Mouse (Mus musculus) CH12.LX (cell line): ENCODE measurements around the gene P3h2. TPM values are rescaled to one million over a fixed set of nuclear protein-coding genes. Genes with fewer than 3 reads are reported as not detected.

Source experiments
- DNase-seq: peaks from one replicate; pipeline ENCODE4 v3.0.0-alpha.2; 2013; ENCODE audit errors: extremely low read depth
- H3K27ac ChIP-seq: 2 replicates; pipeline ENCODE4 v1.5.1; 2012; ENCODE audit warnings: low read depth, mild to moderate bottlenecking, control low read depth, moderate library complexity; ENCODE audit not compliant: insufficient read depth
- H3K27me3 ChIP-seq: replicated peaks from 2 replicates; pipeline ENCODE3; 2012; ENCODE audit warnings: inconsistent platforms
- H3K36me3 ChIP-seq, 2 experiments: replicated peaks in 1 of 2; 2 replicates each; pipeline versions ENCODE3 to v1.6.1; 2012; ENCODE audit warnings: inconsistent platforms in 1 of 2, low read length in 1 of 2, mild to moderate bottlenecking in 1 of 2, mixed read lengths in 1 of 2, moderate library complexity in 1 of 2; ENCODE audit not compliant: control insufficient read depth in 1 of 2, insufficient read depth in 1 of 2
- H3K4me1 ChIP-seq, 2 experiments: 2 replicates each; pipeline ENCODE4 v1.6.1; 2012; ENCODE audit warnings: inconsistent platforms in 1 of 2, moderate library complexity in 1 of 2; ENCODE audit not compliant: insufficient read depth in 2 of 2, control insufficient read depth in 1 of 2
- H3K4me2 ChIP-seq: 2 replicates; pipeline ENCODE4 v1.6.1; 2012; ENCODE audit warnings: low read depth, mild to moderate bottlenecking, control low read depth; ENCODE audit not compliant: poor library complexity, insufficient read depth, severe bottlenecking
- H3K4me3 ChIP-seq, 3 experiments: fragments of 150-350 bp in 1 of 3; sonication (generic) in 1 of 3; replicated peaks in 1 of 3; 2 replicates each; pipeline versions ENCODE3 to v1.5.1; 2011 to 2012; ENCODE audit warnings: low read depth in 2 of 3, low read length in 2 of 3, mild to moderate bottlenecking in 2 of 3, moderate library complexity in 2 of 3, control low read depth in 1 of 3, improper control_type of control experiment in 1 of 3, inconsistent platforms in 1 of 3, mixed read lengths in 1 of 3; ENCODE audit not compliant: poor library complexity in 1 of 3
- H3K79me2 ChIP-seq: replicated peaks from 2 replicates; pipeline ENCODE4 v1.6.1; 2012; ENCODE audit warnings: mild to moderate bottlenecking, moderate library complexity; ENCODE audit not compliant: control insufficient read depth, poor library complexity, insufficient read depth, severe bottlenecking; ENCODE audit errors: extremely low read depth
- H3K9ac ChIP-seq: 2 replicates; pipeline ENCODE4 v1.6.1; 2012; ENCODE audit warnings: low read depth, mild to moderate bottlenecking, control low read depth, moderate library complexity; ENCODE audit not compliant: insufficient read depth
- H3K9me3 ChIP-seq: replicated peaks from 2 replicates; pipeline ENCODE3; 2012; ENCODE audit warnings: low read length, inconsistent platforms, mixed read lengths
- BHLHE40 ChIP-seq: IDR thresholded peaks from 2 replicates; pipeline ENCODE4 v1.6.1; 2011; ENCODE audit warnings: mild to moderate bottlenecking, low read depth, low read length, improper control_type of control experiment
- CHD2 ChIP-seq: IDR thresholded peaks from 2 replicates; pipeline ENCODE4 v1.6.1; 2011; ENCODE audit warnings: low read length, improper control_type of control experiment
- CTCF ChIP-seq, 2 experiments: IDR thresholded peaks in 1 of 2; conservative IDR thresholded peaks in 1 of 2; 2 replicates each; pipeline ENCODE4 v1.5.1; 2011 to 2012; ENCODE audit warnings: low read depth in 2 of 2, low read length in 2 of 2, improper control_type of control experiment in 1 of 2, inconsistent platforms in 1 of 2, mild to moderate bottlenecking in 1 of 2, moderate library complexity in 1 of 2
- E2F4 ChIP-seq: IDR thresholded peaks from 2 replicates; pipeline ENCODE4 v1.6.1; 2011; ENCODE audit warnings: low read depth, low read length, improper control_type of control experiment; ENCODE audit not compliant: insufficient replicate concordance
- ELF1 ChIP-seq: IDR thresholded peaks from 2 replicates; pipeline ENCODE4 v1.6.1; 2014; ENCODE audit warnings: low read depth, mild to moderate bottlenecking, inconsistent platforms, low read length, improper control_type of control experiment
- GABPA ChIP-seq: IDR thresholded peaks from 2 replicates; pipeline ENCODE4 v1.6.1; 2012; ENCODE audit warnings: low read depth, low read length, improper control_type of control experiment, inconsistent platforms; ENCODE audit not compliant: insufficient replicate concordance
- JUND ChIP-seq: conservative IDR thresholded peaks from 2 replicates; pipeline ENCODE4 v1.6.1; 2011; ENCODE audit warnings: low read depth, low read length, improper control_type of control experiment
- MAFK ChIP-seq: IDR thresholded peaks from 2 replicates; pipeline ENCODE4 v1.6.1; 2011; ENCODE audit warnings: low read length, improper control_type of control experiment; ENCODE audit not compliant: insufficient replicate concordance
- MAX ChIP-seq: IDR thresholded peaks from 2 replicates; pipeline ENCODE4 v1.6.1; 2011; ENCODE audit warnings: low read length, improper control_type of control experiment
- MAZ ChIP-seq: IDR thresholded peaks from 2 replicates; pipeline ENCODE4 v1.6.1; 2012; ENCODE audit warnings: low read depth, mild to moderate bottlenecking, inconsistent platforms, low read length, improper control_type of control experiment, moderate library complexity
- MEF2A ChIP-seq: IDR thresholded peaks from 2 replicates; pipeline ENCODE4 v1.6.1; 2014; ENCODE audit warnings: low read depth, mild to moderate bottlenecking, inconsistent platforms, low read length, improper control_type of control experiment, borderline replicate concordance
- NRF1 ChIP-seq: IDR thresholded peaks from 2 replicates; pipeline ENCODE4 v1.6.1; 2014; ENCODE audit warnings: low read depth, mild to moderate bottlenecking, inconsistent platforms, low read length, improper control_type of control experiment, moderate library complexity
- PAX5 ChIP-seq: IDR thresholded peaks from 2 replicates; pipeline ENCODE4 v1.6.1; 2012; ENCODE audit warnings: low read length, inconsistent platforms, mixed read lengths
- POLR2AphosphoS2 ChIP-seq: IDR thresholded peaks from 2 replicates; pipeline ENCODE4 v1.6.1; 2011; ENCODE audit warnings: low read depth, low read length, improper control_type of control experiment
- SMC3 ChIP-seq: IDR thresholded peaks from 2 replicates; pipeline ENCODE4 v1.6.1; 2011; ENCODE audit warnings: low read depth, low read length, improper control_type of control experiment
- USF2 ChIP-seq: conservative IDR thresholded peaks from 2 replicates; pipeline ENCODE4 v1.6.1; 2011; ENCODE audit warnings: low read depth, low read length, improper control_type of control experiment
- ZC3H11A ChIP-seq: IDR thresholded peaks from 2 replicates; pipeline ENCODE4 v1.6.1; 2012; ENCODE audit warnings: low read depth, mild to moderate bottlenecking, inconsistent platforms, low read length, improper control_type of control experiment
- ZKSCAN1 ChIP-seq: IDR thresholded peaks from 2 replicates; pipeline ENCODE4 v1.6.1; 2012; ENCODE audit warnings: low read depth, inconsistent platforms, low read length, improper control_type of control experiment, borderline replicate concordance
- ZMIZ1 ChIP-seq: IDR thresholded peaks from 2 replicates; pipeline ENCODE4 v1.6.1; 2012; ENCODE audit warnings: low read depth, mild to moderate bottlenecking, inconsistent platforms, low read length, improper control_type of control experiment
- dilution Hi-C: fragments of 300-500 bp; cut with MboI; formaldehyde crosslinking; loops from 2 replicates; pipeline ENCODE4 v1.14.3; 2020; ENCODE audit warnings: low sequenced_read_pairs; ENCODE audit not compliant: extremely low pct_unique_long_range_greater_than_20kb, extremely low pct_ligation_motif_present
- in situ Hi-C: fragments of 300-500 bp; cut with MboI; formaldehyde crosslinking; loops from 3 replicates; pipeline ENCODE4 v1.14.3; 2019; ENCODE audit warnings: low sequenced_read_pairs, low pct_ligation_motif_present, low pct_unique_long_range_greater_than_20kb, mixed read lengths
- polyA plus RNA-seq: library from polyadenylated mRNA; unstranded; fragments of >175 nt; gene quantifications from 2 replicates; pipeline ENCODE4 v1.2.1, GENCODE M21; 2012; ENCODE audit warnings: low read depth; ENCODE audit not compliant: insufficient read length
- total RNA-seq, 2 experiments: library from RNA; depleted of rRNA; stranded (reverse); fragments of 300-350 nt in 1 of 2; fragments of >200 nt in 1 of 2; gene quantifications; 2 replicates each; pipeline ENCODE4 v1.2.3; 2012 to 2014

P3h2 gene
- total RNA-seq (2012; rRNA removed) (0.08 and 0.17 TPM in 2 replicates), total RNA-seq (2014; rRNA removed) (0.27 and 0.45 TPM in 2 replicates), polyA plus RNA-seq (0.73 and 0.89 TPM in 2 replicates)

- DNase-seq, result no peak
- Histone ChIP-seq H3K9ac (no peak within 1 kb of the TSS), H3K27ac (no peak within 1 kb of the TSS)
These were observed at the start of gene P3h2 for GRCm38 (mm10) chr16:26105115-26105974. Gene P3h2 (minus strand): TSS chr16:26105784.

GRCm38 (mm10) chr16:26152258-26152657, 46.7 kb upstream of the P3h2 start:
- no peak for DNase-seq
- no peak overlapping the region for H3K9ac ChIP-seq
- no peaks in the 10 kb centered on the region for H3K36me3 ChIP-seq
- no peak overlapping the region for H3K4me2 ChIP-seq
- dilution Hi-C loops (no loop called here), in situ Hi-C loops (no loop called here)
- no peaks in the 10 kb centered on the region for H3K4me1 ChIP-seq
- TF ChIP-seq CTCF (conservative IDR thresholded peaks at IDR 0.05 in 1 of 2, IDR thresholded peaks at IDR 0.05 in 1 of 2; ENCODE audit: low read depth in 2 of 2, low read length in 2 of 2), result no peak
- no peak for TF ChIP-seq MEF2A
- TF ChIP-seq NRF1, result no peak
- no peak for TF ChIP-seq ZKSCAN1
- no peak for TF ChIP-seq POLR2AphosphoS2
- TF ChIP-seq JUND, result no peak
- no peak for TF ChIP-seq GABPA
- TF ChIP-seq ZC3H11A, result no peak
- no peak for TF ChIP-seq SMC3
- TF ChIP-seq E2F4, result no peak
- TF ChIP-seq MAX, result no peak
- no peak for TF ChIP-seq BHLHE40
- H3K27me3 ChIP-seq, result no peaks in the 10 kb centered on the region
- H3K27ac ChIP-seq, result no peak overlapping the region
- no peak overlapping the region for H3K4me3 ChIP-seq
- no peaks in the 10 kb centered on the region for H3K79me2 ChIP-seq
- H3K9me3 ChIP-seq, result no peaks in the 10 kb centered on the region

More at GRCm38 (mm10) chr16:26105115-26105974, at the start of gene P3h2:
- TF ChIP-seq BHLHE40 (no peak), ZMIZ1 (no peak), USF2 (no peak), CHD2 (no peak), ELF1 (no peak), GABPA (no peak), MAZ (no peak), PAX5 (no peak), MAFK (no peak), ZKSCAN1 (no peak)
- TF ChIP-seq, all 38 proteins: peak for 0
- dilution Hi-C loops, result no loop called here
- Histone ChIP-seq H3K4me1 (no peaks in the 10 kb centered on the region), H3K36me3 (no peaks in the 10 kb centered on the region), H3K4me2 (no peak within 1 kb of the TSS), H3K27me3 (no peaks in the 10 kb centered on the region), H3K4me3 (no peak within 1 kb of the TSS), H3K79me2 (no peaks in the 10 kb centered on the region), H3K9me3 (peaks cover 6% of the 10 kb centered on the region)
- in situ Hi-C loops, result no loop called here
